Mouse (Mus musculus): Measurements from ENCODE around the gene Slc38a10.

Gene Slc38a10

DNA sequence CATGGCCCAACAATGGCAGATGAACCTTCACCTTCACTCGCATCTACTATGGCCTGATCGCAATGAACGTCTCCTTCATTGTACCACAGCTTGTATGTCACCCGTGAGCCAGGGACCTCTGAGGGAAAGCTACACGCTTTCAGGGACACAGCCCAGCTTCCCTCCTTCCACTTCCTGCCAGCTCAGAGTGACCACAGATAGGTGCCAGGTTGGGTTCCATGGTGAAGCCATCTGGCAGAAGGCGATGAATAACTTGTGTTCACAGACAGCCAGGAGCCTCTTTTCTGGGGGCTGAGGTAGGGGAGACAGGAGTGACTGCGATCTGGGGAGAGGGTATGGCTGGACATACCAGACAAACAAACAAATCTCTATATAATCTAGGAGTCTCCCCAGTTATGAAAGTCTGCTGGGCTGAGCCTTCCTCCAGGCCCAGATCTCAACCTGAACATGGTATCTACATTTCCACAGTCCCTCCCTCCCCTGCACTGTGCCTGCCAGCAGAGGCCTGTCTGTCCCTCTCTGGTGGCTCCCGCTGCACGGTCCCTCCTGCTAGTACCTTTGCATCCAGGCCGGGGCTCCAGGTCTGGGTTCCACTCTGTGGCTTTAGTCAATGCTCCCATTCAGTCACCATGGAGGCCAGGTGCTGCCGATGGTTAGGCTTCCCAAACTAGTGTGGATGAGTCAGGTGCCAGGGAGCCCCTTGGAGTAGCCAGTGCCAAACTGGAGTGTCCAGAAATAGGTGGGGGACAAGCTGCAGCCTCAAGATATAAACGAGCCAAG is 95.0 kb downstream of the Slc38a10 start:
- DNase-seq (ENCODE audit: low spot score): no peak

All from adipocyte (in vitro differentiated cells).